Mouse (Mus musculus): ENCODE measurements at regions not wholly inside any gene's neighbourhood (a gene's known extent, or its start where the extent isn't known, plus 50 kb on each side); places are given as distances from the start of the nearest gene placed in this dataset.
A peak's percentile ranks its signal among the peaks of the same experiment; 100 is the strongest.

DNA sequence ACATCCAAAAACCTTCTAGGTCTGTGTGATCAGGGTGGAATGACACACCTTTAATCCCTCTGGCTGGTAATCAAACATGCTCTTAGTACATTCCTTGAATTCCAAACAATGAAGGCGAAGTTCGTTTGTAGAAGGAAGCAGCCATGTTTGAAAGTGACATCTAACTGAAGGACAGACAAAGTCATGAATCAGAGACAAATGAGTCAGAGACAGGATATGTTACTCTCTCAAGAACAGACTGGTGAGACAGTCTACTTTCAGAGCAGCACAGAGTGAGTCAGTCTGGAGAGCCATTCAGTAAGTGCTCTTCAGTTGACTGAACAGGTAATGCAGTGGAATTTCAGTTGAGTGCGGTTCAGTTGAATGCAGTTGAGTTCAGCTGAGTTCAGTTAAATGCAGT lies 150.4 kb downstream of the Cpe start:
- no peak for ATAC-seq (replicated peaks in 1 of 2; ENCODE audit: insufficient read depth in 1 of 2, low FRiP score in 2 of 2, low TSS enrichment in 1 of 2, low read depth in 1 of 2, poor library complexity in 2 of 2, severe bottlenecking in 2 of 2)

DNA sequence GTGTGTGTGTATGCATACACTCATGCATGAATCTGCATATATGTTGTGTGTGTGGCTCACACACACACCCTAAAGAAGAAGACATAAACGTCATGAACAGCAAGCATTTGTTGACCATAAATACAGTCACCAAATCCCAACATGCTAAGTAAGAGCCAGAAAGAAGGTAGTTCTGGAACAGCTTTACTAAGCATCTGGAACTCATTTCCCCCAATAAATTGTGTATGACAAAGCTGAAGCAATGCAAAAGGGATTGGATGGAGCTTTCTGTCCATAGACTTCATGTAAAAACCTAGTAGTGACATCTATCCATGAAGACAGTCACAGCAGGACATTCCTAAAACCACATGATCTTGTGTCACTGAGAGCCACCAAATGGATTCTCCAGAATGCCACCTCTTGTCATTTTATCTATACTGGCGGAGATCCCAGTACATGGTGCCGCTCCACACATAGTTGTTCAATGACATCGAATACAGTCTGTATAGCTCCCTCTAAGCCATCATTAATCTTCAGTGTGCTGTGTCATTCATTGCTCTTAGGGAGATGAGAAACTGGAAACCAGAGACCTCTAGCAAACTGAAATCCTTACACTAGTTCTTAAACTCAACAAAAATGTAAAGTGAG lies 152.9 kb downstream of the Cpe start:
- ATAC-seq (replicated peaks in 1 of 2; ENCODE audit: insufficient read depth in 1 of 2, low FRiP score in 2 of 2, low TSS enrichment in 1 of 2, low read depth in 1 of 2, poor library complexity in 2 of 2, severe bottlenecking in 2 of 2), result no peak

DNA sequence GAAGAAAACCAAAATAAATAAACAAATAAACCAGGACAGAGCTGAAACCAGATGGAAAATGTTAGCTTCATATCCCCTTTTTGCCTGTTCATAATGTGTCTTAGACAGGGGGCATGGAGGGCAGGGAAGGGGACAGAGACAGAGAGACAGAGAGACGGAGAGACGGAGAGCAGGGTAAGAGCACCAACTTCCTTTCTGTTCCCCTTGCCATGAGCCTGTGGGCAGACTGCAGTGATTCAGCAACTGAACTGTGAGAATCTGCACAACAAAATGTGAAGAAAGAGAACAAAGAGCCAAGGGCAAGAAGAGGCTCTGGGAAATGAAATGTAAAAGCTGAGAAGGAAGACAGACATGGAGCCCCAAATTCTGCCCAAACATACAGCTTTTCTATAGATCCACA lies 161.1 kb downstream of the Cpe start:
- ATAC-seq (replicated peaks in 1 of 2; ENCODE audit: insufficient read depth in 1 of 2, low FRiP score in 2 of 2, low TSS enrichment in 1 of 2, low read depth in 1 of 2, poor library complexity in 2 of 2, severe bottlenecking in 2 of 2), result peak; percentile 56 to 77; a peak in 3 of 4 replicates

DNA sequence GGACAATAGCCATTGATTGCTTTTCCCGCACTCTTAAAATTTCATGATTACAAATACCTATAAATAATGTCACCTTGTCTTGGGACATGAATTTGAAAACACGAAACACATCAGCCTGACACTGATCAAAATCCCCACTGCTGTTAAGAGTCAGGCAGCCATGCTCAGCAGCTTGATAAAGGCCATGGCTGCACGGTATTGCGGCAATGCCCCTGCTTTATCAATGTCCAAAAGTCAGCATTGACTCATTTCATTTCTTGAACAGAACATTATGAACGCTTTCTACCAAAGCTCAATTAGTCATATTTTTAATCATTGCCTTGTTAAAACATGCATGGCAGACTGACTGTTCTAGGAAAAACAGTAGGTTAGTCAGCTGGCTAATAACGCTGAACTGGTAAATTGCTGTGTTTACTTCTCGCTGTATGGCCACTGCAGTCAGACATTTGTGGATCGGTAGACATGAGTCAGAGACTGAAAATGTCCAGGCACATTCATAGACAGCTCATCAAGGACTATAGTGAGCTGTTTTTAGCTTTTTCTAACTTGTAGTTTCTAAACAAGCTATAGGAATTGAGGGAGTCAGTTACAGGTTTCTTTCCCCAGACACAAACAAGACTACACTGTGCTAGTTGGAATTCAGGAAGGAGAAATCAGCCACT lies 170.3 kb downstream of the Cpe start:
- ATAC-seq (replicated peaks in 1 of 2; ENCODE audit: insufficient read depth in 1 of 2, low FRiP score in 2 of 2, low TSS enrichment in 1 of 2, low read depth in 1 of 2, poor library complexity in 2 of 2, severe bottlenecking in 2 of 2), result no peak

DNA sequence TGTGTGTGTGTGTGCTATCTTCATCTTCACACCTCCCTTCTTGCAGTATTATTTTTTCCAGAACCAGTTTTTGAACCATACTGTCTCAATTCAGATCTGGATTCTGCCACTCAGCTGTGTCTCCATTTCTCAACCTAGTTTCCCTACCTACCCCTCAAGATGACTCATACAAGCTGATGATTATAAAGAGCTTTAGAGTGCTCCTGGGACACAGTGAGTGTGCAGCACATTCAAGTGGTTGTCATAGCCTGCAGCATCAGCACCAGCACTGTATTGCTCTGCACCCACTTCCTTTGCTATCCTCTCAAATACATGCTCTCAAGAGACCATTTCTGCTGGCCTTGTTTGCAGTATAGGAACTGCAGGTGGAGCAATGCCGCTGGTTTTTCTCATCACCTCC lies 173.2 kb downstream of the Cpe start:
- no peak for ATAC-seq (replicated peaks in 1 of 2; ENCODE audit: insufficient read depth in 1 of 2, low FRiP score in 2 of 2, low TSS enrichment in 1 of 2, low read depth in 1 of 2, poor library complexity in 2 of 2, severe bottlenecking in 2 of 2)

DNA sequence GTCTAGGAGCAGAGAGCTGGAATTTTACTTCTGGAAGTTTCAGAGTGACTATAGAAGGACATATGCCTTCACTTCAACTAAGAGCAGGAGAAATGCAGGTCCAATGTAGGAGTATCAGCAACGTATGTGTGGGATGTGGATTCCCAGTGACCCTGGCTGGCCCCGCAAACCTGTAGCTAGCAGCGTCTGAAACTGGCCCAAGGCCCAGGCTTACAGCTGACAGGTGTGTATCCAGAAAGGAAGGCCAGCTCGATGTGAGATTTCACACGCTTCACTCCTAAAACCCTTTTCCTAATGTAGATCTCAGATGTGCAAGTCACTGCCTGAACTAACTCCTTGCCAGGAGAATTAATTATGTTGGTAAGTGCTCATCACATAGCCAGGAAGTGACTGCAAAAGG lies 176.9 kb downstream of the Cpe start:
- ATAC-seq (replicated peaks in 1 of 2; ENCODE audit: insufficient read depth in 1 of 2, low FRiP score in 2 of 2, low TSS enrichment in 1 of 2, low read depth in 1 of 2, poor library complexity in 2 of 2, severe bottlenecking in 2 of 2), result no peak

DNA sequence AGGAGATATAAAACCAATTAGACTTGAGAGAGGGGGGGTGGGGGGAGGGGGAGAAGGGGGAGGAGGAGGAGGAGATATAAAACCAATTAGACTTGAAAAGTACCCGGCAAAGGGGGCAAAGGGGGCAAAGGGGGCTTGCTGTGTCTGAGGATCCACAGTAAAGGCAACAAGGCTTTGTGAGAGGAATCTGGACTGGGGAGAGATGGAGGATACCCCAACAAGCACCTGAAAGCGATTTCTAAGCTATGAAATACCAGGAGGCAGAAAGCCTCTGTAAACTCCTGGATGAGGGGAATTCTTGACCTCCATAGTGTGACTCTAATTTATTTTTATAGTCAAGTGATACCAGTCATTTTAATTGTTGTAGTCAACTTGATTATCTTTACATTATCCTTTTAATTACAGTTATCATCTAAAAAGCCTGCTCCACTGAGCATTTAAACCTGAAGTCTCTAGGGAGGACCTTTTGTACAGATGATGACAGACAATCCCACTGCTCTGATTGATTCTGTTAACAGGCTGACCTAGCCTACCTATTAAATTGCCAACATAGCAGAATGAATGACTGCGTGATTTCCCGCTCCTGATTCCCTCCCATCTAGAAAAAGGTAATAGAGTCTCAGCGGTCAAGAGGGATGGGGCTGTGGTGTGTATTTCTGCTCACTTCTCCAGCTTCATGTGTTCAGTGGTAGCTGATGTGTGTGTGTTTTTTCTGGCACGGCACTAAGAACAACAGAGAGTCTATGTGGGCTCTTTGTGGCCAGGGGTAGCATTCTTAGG lies 195.4 kb downstream of the Cpe start:
- no peak for ATAC-seq (replicated peaks in 1 of 2; ENCODE audit: insufficient read depth in 1 of 2, low FRiP score in 2 of 2, low TSS enrichment in 1 of 2, low read depth in 1 of 2, poor library complexity in 2 of 2, severe bottlenecking in 2 of 2)

DNA sequence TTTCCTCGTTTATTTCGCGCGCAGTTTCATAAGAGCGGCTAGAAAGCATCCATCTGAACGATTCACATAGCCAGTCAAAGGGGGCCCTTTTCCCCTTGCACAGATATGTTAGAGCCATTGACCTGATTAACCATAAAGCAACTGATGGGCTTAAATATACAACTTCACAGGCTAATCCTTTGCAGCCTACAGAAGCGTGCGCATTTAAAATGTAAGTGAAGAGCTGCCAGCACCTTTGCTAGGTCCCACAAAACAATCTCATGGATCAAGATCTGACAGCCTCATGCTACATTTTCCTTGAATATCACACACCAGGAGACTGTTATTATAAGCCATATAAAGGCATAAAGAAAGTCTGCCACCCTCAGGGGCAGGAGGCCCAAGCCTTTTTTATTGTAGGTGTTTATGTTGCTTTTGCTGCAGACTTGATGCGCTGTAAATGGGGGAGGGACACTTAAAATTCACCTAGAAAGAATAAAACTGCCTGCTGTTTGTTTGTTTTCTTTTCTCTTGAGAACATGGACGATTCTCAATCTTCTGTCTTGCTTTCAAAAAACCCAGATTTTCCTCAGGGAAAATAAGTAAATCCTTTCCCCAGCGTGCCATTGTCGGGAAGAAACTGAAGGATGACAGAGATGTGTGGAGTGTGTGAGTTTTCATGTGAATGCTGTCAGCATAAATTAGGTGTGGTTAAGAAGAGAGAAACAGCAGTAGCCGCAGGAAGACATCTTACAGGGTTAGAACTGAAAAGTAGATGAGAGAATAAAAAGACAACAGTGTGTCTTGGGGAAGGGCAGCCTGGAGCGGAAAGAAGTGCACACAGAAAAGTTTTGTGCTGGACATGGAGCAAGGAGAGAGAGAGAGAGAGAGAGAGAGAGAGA lies 196.3 kb downstream of the Cpe start:
- ATAC-seq (replicated peaks in 1 of 2; ENCODE audit: insufficient read depth in 1 of 2, low FRiP score in 2 of 2, low TSS enrichment in 1 of 2, low read depth in 1 of 2, poor library complexity in 2 of 2, severe bottlenecking in 2 of 2), result no peak

DNA sequence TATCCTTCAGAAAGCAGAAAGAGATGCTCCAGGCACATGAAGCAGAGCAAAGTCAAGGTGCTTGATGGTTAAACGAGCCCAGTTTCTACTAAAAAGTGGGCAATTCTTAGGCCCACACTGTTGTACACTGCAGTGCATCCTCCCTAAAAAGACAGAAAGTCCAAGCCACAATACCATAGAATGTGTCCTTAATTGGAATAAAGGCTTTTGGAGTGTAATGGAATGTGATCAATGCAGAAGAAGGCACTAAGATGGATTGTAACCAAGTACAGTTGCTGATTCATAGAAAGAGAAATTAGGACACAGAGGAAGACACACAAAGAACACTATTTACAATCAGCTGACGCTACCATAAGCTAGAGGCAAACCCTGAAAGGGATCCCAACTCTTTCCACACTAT lies 201.3 kb downstream of the Cpe start:
- ATAC-seq (replicated peaks in 1 of 2; ENCODE audit: insufficient read depth in 1 of 2, low FRiP score in 2 of 2, low TSS enrichment in 1 of 2, low read depth in 1 of 2, poor library complexity in 2 of 2, severe bottlenecking in 2 of 2), result no peak

DNA sequence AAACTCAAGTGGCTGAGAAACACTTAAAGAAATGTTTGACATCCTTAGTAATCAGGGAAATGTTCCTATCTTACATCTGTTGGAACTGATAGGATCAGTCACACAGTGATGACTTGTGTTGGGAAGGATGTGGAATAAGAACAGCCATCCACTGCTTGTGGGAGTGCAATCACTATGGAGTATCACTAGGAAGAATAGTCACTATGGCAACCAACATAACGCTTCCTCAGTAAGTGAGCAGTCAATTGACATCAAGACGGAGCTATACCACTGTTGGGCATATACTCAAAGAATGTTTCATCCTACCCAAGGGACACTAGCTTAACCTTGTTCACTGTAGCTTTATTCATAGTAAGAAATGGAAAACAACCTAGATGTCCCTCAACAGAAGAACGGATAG lies 204.8 kb downstream of the Cpe start:
- no peak for ATAC-seq (replicated peaks in 1 of 2; ENCODE audit: insufficient read depth in 1 of 2, low FRiP score in 2 of 2, low TSS enrichment in 1 of 2, low read depth in 1 of 2, poor library complexity in 2 of 2, severe bottlenecking in 2 of 2)

DNA sequence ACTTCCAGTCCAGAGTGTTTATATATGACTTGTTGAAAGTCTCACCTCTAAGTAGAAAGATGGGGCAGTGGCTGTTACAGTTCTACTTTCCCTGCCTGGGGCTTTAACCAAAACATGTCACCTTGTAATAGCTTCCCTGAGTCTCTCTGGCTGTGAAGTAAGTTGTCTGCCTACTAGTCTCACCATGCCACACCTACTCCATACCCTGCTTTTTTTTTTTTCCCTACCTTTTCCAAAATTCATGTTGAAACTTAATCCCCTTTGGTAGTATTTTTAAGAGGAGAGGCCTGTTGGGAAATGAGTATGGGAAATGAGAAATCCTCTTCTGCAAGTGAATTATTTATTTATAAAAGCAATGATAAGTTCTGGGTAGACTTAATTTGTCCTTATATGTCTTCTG lies 219.6 kb downstream of the Cpe start:
- ATAC-seq (replicated peaks in 1 of 2; ENCODE audit: insufficient read depth in 1 of 2, low FRiP score in 2 of 2, low TSS enrichment in 1 of 2, low read depth in 1 of 2, poor library complexity in 2 of 2, severe bottlenecking in 2 of 2), result no peak

DNA sequence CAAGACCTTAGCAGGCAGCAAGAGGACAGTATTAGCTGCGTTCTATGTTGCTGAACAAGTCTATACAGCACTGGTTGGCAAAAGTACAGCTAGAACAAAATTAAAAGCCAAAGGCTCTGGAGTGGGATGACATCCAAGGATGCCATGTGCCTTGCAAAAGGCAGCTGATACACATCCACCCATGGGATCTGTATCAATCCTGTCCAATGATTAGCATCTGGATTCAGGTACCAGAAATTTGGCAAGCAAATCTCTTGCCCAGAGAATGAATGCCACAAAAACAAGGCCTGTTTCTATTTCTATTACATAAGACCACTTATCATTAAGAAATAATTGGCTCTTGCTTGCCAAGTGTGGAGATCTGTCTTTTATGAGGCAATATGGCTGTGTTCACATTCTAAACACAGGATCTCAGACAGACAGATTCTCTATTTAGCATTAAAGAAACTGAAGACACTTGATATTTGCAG lies 220.0 kb downstream of the Cpe start:
- no peak for ATAC-seq (replicated peaks in 1 of 2; ENCODE audit: insufficient read depth in 1 of 2, low FRiP score in 2 of 2, low TSS enrichment in 1 of 2, low read depth in 1 of 2, poor library complexity in 2 of 2, severe bottlenecking in 2 of 2)

DNA sequence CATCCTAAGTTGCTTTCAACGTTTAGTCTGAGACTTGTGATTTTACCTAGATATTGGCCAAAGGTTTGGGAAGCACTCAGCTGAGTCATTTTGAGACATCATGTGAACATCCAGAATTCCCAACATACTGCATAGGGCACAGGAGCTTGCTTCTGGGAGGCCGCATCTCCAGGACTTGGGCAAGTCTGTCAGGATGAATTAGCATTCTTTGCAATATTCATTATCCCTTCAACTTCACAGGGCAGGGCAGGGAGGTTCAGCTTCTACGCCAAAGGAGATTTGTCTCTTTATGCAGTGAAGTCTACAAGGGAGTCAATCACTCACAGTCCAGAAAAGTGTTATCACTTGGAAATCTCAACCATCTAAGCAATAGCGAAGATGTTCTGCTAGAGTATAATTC lies 231.7 kb downstream of the Cpe start:
- ATAC-seq (replicated peaks in 1 of 2; ENCODE audit: insufficient read depth in 1 of 2, low FRiP score in 2 of 2, low TSS enrichment in 1 of 2, low read depth in 1 of 2, poor library complexity in 2 of 2, severe bottlenecking in 2 of 2), result no peak

DNA sequence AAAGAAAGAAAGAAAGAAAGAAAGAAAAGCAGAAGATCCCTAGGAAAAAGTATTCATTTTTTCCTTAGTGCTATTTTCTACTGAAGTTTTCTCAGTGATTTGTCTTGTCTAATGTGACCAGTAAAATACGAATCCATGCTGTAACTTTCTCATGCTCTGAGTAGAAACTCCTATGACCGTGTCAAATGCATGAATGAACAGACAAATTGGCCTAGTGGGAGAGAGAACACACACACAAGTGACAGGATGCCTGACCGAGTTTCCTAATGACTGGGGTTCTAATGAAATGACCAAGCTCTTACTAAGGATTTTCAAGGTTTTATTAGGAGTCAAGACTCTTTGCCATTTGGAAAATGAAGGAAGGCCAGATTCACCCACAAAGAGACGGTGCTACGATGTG lies 235.9 kb downstream of the Cpe start:
- ATAC-seq (replicated peaks in 1 of 2; ENCODE audit: insufficient read depth in 1 of 2, low FRiP score in 2 of 2, low TSS enrichment in 1 of 2, low read depth in 1 of 2, poor library complexity in 2 of 2, severe bottlenecking in 2 of 2), result no peak

DNA sequence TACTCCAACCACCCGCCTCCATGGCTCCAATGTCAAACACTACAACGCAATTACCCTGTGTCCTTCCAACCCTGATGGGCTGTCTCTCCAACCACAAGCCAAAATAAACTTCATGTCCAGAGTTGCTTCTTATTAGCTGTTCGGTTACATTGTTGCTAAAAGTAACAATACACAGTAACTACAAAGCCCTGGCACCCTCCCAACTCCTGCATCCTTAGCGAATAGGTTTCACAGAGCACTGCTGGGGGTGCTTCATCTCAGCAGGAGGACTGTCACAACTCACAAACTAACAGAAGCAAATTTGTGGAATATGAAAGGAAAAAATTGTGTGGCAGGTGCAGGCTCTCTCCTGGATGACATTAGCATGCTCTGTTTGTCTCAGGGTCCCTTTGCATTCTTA lies 238.1 kb downstream of the Cpe start:
- no peak for ATAC-seq (replicated peaks in 1 of 2; ENCODE audit: insufficient read depth in 1 of 2, low FRiP score in 2 of 2, low TSS enrichment in 1 of 2, low read depth in 1 of 2, poor library complexity in 2 of 2, severe bottlenecking in 2 of 2)

DNA sequence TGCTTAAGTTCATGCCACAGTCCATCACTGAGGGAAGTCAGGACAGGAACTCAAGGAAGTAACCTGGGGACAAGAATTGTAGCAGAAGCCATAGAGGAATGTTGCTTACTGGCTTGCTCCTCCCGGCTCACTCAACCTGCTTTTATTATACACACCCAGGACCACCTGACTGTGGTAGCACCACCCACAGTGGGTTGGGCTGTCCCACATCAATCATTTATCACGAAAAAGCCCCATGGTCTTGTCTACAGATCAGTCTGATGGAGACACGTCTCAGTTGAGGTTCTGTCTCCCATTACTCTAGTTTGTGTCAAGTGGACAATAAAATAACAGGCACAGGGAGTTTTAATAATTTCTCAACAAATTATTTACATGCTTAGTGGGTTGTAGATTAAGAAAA lies 239.3 kb upstream of the Tll1 start:
- no peak for ATAC-seq (replicated peaks in 1 of 2; ENCODE audit: insufficient read depth in 1 of 2, low FRiP score in 2 of 2, low TSS enrichment in 1 of 2, low read depth in 1 of 2, poor library complexity in 2 of 2, severe bottlenecking in 2 of 2)

DNA sequence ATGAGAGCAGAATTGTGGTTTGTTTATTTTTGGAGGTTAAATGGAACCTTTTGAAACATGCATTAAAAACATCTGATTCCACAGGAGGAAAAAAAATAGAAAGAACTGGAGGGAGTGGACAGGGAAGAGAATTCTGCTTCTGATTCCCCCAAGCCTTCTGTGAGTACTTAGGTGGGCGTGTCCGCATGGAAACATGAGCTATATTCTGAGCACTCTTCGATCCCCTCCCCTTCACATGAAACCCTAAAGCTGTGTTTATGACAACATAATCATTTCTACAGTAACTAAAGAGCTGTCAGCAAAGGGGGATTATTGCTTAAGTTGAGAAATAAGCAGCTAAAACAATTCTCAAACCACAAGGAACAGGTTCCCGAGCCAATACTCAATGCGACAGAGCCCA lies 238.4 kb upstream of the Tll1 start:
- ATAC-seq (replicated peaks in 1 of 2; ENCODE audit: insufficient read depth in 1 of 2, low FRiP score in 2 of 2, low TSS enrichment in 1 of 2, low read depth in 1 of 2, poor library complexity in 2 of 2, severe bottlenecking in 2 of 2), result no peak

DNA sequence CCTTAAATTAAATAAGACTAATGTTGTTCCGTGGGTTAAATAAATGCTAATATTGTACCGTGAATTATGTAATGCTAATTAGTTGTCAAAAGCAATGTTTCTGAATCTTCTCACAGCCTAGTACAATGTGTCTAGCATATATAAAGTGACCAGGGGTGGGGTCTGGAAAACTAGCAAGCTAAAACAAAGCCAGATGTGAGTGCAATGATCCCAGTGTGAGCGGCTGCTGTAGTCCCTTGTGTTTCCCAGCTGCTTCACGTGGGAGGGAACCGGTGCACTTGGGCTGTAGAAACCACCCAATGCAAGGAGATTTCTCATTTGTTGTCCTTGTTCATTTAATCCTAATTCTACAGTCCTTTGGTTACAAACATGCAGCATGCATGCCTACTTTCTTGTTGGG lies 232.4 kb upstream of the Tll1 start:
- no peak for ATAC-seq (replicated peaks in 1 of 2; ENCODE audit: insufficient read depth in 1 of 2, low FRiP score in 2 of 2, low TSS enrichment in 1 of 2, low read depth in 1 of 2, poor library complexity in 2 of 2, severe bottlenecking in 2 of 2)
